Mouse (Mus musculus): Measurements from ENCODE around the gene Gm11595.
"Not testable (repeated sequence)": the region's sequence is repeated elsewhere in the genome, so short reads cannot be mapped to it uniquely, and the experiment has no call there.

Gm11595 gene

DNA sequence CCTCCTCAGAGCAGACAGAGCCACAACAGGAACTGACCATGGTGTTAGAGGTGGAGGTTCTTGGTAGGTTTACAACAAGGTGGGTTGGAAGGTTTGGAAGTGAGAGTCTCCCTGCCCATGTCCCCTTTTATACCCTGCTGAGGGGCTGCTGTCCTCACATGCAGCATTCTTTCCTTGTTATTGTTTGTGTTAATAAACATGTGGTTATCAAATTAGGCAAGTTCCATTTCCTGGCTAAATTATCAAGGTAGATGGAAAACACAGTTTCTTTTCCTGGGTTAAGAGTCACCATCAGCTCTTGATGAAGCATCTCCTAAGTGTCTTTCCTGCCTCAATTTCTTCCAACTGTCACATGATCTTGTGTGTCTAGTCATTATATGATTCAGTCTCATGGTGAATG, at the start of gene Gm11595:
TSS of gene Gm11595 (minus strand) at position 101 of the 400 bp plus-strand sequence.
- not testable (repeated sequence) for DNase-seq (ENCODE audit: low spot score)

DNA sequence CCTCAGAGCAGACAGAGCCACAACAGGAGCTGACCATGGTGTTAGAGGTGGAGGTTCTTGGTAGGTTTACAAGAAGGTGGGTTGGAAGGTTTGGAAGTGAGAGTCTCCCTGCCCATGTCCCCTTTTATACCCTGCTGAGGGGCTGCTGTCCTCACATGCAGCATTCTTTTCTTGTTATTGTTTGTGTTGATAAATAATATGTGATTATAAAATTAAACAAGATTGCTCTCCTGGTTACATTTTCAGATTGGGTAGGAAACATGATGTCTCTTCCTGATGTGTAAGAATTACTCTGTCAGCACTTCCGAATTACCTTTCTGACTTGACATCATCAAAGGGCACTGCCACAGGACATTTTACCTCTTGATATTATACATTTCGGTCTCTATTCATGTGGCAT, 42.9 kb upstream of the Gm11595 start, which contains the start of gene Gm11564:
TSS of gene Gm11564 (minus strand) at position 101 of the 400 bp plus-strand sequence.
- DNase-seq (ENCODE audit: low spot score) = not testable (repeated sequence)

DNA sequence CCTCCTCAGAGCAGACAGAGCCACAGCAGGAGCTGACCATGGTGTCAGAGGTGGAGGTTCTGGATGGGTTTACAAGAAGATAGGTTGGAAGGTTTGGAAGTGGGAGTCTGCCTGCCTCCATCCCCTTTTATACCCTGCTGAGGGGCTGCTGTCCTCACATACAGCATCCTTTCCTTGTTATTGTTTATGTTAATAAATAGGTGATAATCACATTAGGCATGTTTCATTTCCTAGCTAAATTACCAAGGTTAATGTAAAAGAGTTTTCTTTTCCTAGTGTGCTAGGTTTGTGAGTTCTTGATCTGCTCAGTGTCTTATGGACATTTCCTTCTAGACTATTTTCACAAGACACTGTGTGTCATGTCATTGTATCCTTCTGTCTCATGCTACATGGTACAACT, 37.1 kb upstream of the Gm11595 start, which contains the start of gene Krtap4-13:
TSS of gene Krtap4-13 (minus strand) at position 101 of the 400 bp plus-strand sequence.
- not testable (repeated sequence) for DNase-seq (ENCODE audit: low spot score)

DNA sequence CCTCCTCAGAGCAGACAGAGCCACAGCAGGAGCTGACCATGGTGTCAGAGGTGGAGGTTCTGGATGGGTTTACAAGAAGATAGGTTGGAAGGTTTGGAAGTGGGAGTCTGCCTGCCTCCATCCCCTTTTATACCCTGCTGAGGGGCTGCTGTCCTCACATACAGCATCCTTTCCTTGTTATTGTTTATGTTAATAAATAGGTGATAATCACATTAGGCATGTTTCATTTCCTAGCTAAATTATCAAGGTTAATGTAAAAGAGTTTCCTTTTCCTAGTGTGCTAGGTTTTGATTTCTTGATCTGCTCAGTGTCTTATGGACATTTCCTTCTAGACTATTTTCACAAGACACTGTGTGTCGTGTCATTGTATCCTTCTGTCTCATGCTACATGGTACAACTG, 31.6 kb upstream of the Gm11595 start, which contains the start of gene Gm11554:
TSS of gene Gm11554 (minus strand) at position 101 of the 400 bp plus-strand sequence.
- DNase-seq (ENCODE audit: low spot score) = not testable (repeated sequence)

GRCm38 (mm10) chr11:99798832-99799231, 26.1 kb upstream of the Gm11595 start, which contains the start of gene Gm11569:
Gm11569 (minus strand) TSS chr11:99798932.
- not testable (repeated sequence) for DNase-seq (ENCODE audit: low spot score)

DNA sequence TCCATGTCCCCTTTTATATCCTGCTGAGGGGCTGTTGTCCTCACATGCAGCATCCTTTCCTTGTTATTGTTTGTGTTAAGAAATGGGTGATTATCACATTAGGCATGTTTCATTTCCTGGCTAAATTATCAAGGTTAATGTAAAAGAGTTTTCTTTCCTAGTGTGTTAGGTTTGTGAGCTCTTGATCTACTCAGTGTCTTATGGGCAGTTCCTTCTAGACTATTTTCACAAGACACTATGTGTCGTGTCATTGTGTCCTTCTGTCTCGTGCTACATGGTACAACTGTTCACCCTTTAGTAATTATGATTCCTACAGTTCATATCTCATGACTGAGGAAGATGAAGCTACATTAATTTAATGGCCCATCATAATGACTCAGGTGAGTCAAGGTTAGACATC, 20.7 kb upstream of the Gm11595 start, which contains the start of gene Gm11596:
TSS of gene Gm11596 (minus strand) at position 101 of the 400 bp plus-strand sequence.
- DNase-seq (ENCODE audit: low spot score) = no peak

DNA sequence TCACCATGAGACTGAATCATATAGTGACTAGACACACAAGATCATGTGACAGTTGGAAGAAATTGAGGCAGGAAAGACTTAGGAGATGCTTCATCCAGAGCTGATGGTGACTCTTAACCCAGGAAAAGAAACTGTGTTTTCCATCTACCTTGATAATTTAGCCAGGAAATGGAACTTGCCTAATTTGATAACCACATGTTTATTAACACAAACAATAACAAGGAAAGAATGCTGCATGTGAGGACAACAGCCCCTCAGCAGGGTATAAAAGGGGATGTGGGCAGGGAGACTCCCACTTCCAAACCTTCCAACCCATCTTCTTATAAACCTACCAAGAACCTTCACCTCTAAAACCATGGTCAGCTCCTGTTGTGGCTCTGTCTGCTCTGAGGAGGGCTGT, 12.2 kb upstream of the Gm11595 start, which contains the start of gene Krtap4-9:
TSS of gene Krtap4-9 (plus strand) at position 301 of the 400 bp plus-strand sequence.
- DNase-seq (ENCODE audit: low spot score) = not testable (repeated sequence)

GRCm38 (mm10) chr11:99780604-99781003, 7.9 kb upstream of the Gm11595 start, which contains the start of gene Krtap4-8:
Krtap4-8 (minus strand) TSS chr11:99780704.
- no peak for DNase-seq (ENCODE audit: low spot score)

- DNase-seq (ENCODE audit: low spot score) = no peak
Observed at GRCm38 (mm10) chr11:99778401-99778800, 5.7 kb upstream of the Gm11595 start.

DNA sequence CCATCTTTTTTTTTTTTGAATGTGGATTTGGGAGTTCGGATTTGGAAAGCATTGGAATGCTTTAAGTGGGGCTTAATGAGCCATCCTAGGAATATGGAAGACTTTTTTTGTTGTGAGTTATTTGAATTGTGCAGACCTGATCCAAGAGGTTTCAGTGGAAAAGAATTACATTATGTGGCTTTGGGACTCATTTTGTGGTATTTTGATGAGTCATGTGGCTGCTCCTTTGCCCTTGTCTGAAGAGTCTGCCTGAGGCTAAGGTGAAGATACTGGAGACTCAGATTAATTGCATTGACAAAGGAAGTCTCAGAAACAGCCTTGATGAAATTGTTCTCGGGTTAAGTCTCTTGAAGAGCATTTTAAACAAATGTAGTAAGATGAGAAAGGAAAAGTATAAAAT, 4.3 kb downstream of the Gm11595 start:
- DNase-seq (ENCODE audit: low spot score) = no peak

DNA sequence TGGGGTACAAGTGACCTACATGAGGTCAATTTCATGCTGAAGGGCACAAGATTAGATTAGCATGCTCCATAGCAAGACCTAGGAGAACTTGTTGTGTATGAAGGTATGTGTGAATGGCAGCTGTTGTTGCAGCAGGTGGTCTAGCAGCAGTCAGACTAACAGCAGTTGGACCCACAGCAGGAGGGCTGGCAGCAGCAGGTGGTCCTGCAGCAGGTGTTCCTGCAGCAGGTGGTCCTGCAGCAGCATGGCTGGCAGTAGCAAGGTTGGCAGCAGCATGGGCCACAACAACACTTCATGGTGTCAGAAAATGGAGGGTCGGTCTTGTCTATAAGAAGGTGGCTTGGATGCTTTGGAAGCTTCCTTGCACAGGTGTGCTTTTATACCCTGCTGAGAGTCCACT, 13.8 kb downstream of the Gm11595 start:
- no peak for DNase-seq (ENCODE audit: low spot score)

- DNase-seq (ENCODE audit: low spot score) = no peak
Observed at GRCm38 (mm10) chr11:99743985-99744384, 28.7 kb downstream of the Gm11595 start.

DNA sequence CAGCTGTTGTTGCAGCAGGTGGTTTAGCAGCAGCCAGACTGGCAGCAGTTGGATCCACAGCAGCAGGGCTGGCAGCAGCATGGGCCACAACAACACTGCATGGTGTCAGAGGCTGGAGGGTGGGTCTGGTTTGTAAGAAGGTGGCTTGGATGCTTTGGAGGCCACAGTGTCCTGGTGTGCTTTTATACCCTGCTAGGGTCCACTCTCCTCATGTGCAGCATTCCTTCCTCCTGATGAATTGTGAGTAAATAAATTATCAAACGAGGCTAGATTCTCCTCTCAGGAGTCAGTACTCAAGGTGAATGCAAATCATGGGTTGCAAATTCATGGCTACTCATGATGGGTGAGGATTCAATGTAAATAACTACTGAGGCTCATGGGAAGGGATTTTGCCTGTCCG, 38.5 kb downstream of the Gm11595 start, which contains the start of gene Gm14180:
TSS of gene Gm14180 (minus strand) at position 101 of the 400 bp plus-strand sequence.
- DNase-seq (ENCODE audit: low spot score) = no peak

DNA sequence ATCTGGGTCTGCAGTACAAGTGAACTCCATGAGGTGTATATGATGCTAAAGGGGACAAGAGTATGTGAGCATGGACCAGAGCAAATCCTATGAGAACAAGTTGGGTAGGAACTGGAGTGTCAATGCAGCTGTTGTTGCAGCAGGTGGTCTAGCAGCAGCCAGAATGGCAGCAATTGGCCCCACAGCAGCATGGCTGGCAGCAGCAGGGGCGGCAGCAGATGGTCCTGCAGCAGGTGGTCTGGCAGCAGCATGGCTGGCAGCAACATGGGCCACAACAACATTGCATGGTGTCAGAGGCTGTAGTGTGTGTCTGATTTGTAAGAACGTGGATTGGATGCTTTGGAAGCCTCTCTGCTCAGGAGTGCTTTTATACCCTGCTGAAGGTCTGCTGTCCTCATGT, 48.7 kb downstream of the Gm11595 start:
- no peak for DNase-seq (ENCODE audit: low spot score)
